Mouse (Mus musculus): Measurements from ENCODE around the gene Cnppd1. TPM values are rescaled to one million over a fixed set of nuclear protein-coding genes. Genes with fewer than 3 reads are reported as not detected.

Cnppd1 gene
- polyA plus RNA-seq, 1 experiment from 2014 or later = 42.4 TPM

DNA sequence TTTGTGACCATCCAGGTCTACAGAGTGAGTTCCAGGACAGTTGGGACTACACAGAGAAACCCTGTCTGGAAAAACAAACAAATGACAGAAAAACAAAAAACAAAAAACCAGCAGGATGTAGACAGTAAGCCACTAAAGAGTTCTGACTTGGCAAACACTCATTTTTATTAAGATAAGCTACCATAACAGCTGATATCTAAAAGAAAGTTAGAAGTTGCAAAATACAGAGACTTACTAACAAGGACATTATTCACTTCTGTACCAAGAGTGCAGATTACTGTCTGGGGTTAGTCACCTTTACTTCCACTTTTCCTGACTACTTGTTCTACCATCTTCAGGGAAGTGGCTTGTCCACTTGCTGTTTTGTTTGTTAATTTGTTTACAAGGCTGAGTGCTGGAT, 16.5 kb upstream of the Cnppd1 start:
- Histone ChIP-seq H3K9me3 (ENCODE audit: control insufficient read depth, low read length) (no peaks in the 10 kb centered on the region), H3K4me3 (replicated peaks; ENCODE audit: low read length) (no peak overlapping the region), H3K4me2 (replicated peaks) (no peak overlapping the region), H3K27ac (no peak overlapping the region), H3K27me3 (ENCODE audit: control insufficient read depth, insufficient read depth, low read length) (no peaks in the 10 kb centered on the region), H3K9ac (no peak overlapping the region), H3K36me3 (replicated peaks; ENCODE audit: control insufficient read depth, insufficient read depth) (no peaks in the 10 kb centered on the region), H3K4me1 (replicated peaks; ENCODE audit: control insufficient read depth, insufficient read depth, low read length) (no peaks in the 10 kb centered on the region)
- ATAC-seq (ENCODE audit: low FRiP score) (no peak), DNase-seq (ENCODE audit: low spot score) (no peak)

DNA sequence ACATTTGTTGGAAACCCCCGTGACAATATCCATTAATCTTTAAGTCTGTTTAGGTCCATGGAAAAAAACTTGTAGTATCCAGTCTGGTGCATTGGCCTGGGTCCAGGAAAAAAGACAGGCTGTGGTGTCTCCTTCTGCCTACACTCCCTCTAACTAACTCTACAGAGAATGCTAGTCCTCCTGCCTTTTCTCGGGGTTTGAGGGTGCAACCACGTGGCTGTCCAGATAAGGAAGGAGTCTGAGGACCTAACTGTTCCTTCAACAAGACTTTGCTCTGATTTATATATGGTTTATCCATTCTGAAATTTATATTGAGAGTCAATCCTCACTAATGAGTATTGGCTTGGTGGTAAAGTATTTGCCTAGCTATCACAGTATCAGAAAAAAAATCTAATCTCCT, 13.3 kb upstream of the Cnppd1 start:
- H3K9me3 ChIP-seq (ENCODE audit: control insufficient read depth, low read length) = no peaks in the 10 kb centered on the region
- H3K9ac ChIP-seq = no peak overlapping the region
- H3K27ac ChIP-seq = no peak overlapping the region
- DNase-seq (ENCODE audit: low spot score) (no peak), ATAC-seq (ENCODE audit: low FRiP score) (no peak)
- H3K4me2 ChIP-seq (replicated peaks) = no peak overlapping the region
- H3K36me3 ChIP-seq (replicated peaks; ENCODE audit: control insufficient read depth, insufficient read depth) = no peaks in the 10 kb centered on the region
- no peaks in the 10 kb centered on the region for H3K4me1 ChIP-seq (replicated peaks; ENCODE audit: control insufficient read depth, insufficient read depth, low read length)
- WGBS = 74% methylated on average over 3 of the region's 3 CpGs
- no peak overlapping the region for H3K4me3 ChIP-seq (replicated peaks; ENCODE audit: low read length)
- no peaks in the 10 kb centered on the region for H3K27me3 ChIP-seq (ENCODE audit: control insufficient read depth, insufficient read depth, low read length)

DNA sequence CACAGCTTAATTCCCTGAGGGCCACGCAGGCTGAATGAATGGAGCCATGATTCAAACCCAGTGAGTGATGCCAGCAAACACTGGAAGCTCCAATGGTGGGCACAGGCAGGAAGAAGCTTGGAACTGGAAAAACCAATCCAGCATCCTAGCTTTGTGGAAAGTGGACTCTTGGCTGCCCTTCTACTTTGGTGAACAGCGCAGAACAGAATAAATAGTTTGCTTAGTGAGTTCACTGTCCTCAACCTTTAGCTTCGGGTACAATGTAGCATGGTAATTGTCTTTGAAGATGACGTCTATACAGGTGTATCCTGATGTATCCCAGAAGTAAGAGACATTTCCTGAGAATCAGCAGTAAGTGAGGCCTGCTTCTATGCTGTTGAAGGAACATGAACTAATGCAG, 6.2 kb upstream of the Cnppd1 start:
- no peaks in the 10 kb centered on the region for H3K9me3 ChIP-seq (ENCODE audit: control insufficient read depth, low read length)
- WGBS = 94% methylated on average over 4 of the region's 4 CpGs
- ATAC-seq (ENCODE audit: low FRiP score) (no peak), DNase-seq (ENCODE audit: low spot score) (no peak)
- H3K4me1 ChIP-seq (replicated peaks; ENCODE audit: control insufficient read depth, insufficient read depth, low read length) = peaks cover 8% of the 10 kb centered on the region
- no peak overlapping the region for H3K4me3 ChIP-seq (replicated peaks; ENCODE audit: low read length)
- no peaks in the 10 kb centered on the region for H3K27me3 ChIP-seq (ENCODE audit: control insufficient read depth, insufficient read depth, low read length)
- peaks cover 59% of the 10 kb centered on the region for H3K36me3 ChIP-seq (replicated peaks; ENCODE audit: control insufficient read depth, insufficient read depth)
- H3K27ac ChIP-seq = no peak overlapping the region
- H3K4me2 ChIP-seq (replicated peaks) = no peak overlapping the region
- H3K9ac ChIP-seq = no peak overlapping the region

DNA sequence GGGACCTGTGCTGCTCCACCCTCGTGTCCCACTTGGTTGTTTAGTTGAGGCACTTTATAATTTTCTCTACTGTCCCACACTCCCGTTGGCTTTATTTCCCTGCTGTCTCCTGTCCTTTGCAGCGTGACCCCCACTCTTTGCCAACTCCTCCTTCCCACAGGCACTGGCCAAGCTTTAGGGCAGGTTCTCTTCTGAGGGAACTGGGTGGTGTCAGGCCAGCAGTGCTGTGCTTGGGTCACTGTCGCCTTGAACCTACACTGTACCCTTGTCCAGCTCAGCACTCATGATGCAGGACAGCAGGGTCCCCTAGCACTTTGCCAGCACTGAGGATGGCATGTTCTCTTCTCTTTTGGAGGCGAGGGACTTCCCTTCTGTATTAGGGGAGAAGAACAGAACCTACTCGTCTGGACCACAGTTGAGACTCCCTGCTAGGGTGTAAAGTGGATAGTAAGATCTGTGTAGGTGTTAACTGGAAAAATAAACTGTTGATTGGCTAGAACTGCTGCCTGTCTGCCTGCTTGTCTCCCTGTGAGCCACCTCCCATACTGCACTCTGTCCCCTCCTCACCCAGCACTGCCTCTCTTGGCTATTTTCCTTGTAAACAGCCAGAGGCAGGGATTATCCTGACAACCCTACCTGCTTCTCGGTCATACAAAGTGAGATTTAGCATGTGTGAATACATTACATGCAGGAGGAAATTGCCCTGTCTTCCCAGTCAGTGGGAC, 5.1 kb upstream of the Cnppd1 start:
- ATAC-seq (ENCODE audit: low FRiP score) = no peak
- WGBS = 85% methylated on average over 7 of the region's 7 CpGs
- Histone ChIP-seq H3K4me3 (replicated peaks; ENCODE audit: low read length) (no peak overlapping the region), H3K4me1 (replicated peaks; ENCODE audit: control insufficient read depth, insufficient read depth, low read length) (peaks cover 11% of the 10 kb centered on the region), H3K36me3 (replicated peaks; ENCODE audit: control insufficient read depth, insufficient read depth) (peaks cover 59% of the 10 kb centered on the region), H3K9me3 (ENCODE audit: control insufficient read depth, low read length) (no peaks in the 10 kb centered on the region), H3K9ac (no peak overlapping the region), H3K4me2 (replicated peaks) (no peak overlapping the region), H3K27ac (no peak overlapping the region), H3K27me3 (ENCODE audit: control insufficient read depth, insufficient read depth, low read length) (no peaks in the 10 kb centered on the region)
- no peak for DNase-seq (ENCODE audit: low spot score)

DNA sequence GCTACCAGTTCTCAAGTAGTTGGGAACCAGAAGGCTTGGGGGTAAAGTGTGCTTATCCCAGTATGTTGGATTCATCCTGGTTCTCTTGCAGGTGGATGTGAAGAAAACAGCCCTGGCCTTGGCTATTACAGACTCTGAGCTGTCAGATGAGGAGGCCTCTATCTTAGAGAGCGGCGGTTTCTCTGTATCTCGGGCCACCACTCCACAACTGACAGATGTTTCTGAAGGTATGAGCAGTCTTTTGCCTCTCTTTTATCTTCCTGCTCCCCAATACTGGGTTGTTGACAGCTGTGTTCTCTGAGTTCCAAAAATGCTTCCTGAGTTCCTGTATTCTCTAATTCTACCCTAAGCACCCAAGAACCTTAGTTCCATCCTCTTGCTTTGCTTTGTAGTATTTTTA, 3.1 kb upstream of the Cnppd1 start:
- ATAC-seq (ENCODE audit: low FRiP score) = no peak
- no peak overlapping the region for H3K4me2 ChIP-seq (replicated peaks)
- no peak overlapping the region for H3K9ac ChIP-seq
- no peak overlapping the region for H3K27ac ChIP-seq
- DNase-seq (ENCODE audit: low spot score) = no peak
- WGBS = 92% methylated on average over 3 of the region's 3 CpGs
- H3K4me3 ChIP-seq (replicated peaks; ENCODE audit: low read length) = no peak overlapping the region
- H3K36me3 ChIP-seq (replicated peaks; ENCODE audit: control insufficient read depth, insufficient read depth) = peaks cover 59% of the 10 kb centered on the region
- no peaks in the 10 kb centered on the region for H3K9me3 ChIP-seq (ENCODE audit: control insufficient read depth, low read length)
- H3K4me1 ChIP-seq (replicated peaks; ENCODE audit: control insufficient read depth, insufficient read depth, low read length) = peaks cover 19% of the 10 kb centered on the region
- no peaks in the 10 kb centered on the region for H3K27me3 ChIP-seq (ENCODE audit: control insufficient read depth, insufficient read depth, low read length)

DNA sequence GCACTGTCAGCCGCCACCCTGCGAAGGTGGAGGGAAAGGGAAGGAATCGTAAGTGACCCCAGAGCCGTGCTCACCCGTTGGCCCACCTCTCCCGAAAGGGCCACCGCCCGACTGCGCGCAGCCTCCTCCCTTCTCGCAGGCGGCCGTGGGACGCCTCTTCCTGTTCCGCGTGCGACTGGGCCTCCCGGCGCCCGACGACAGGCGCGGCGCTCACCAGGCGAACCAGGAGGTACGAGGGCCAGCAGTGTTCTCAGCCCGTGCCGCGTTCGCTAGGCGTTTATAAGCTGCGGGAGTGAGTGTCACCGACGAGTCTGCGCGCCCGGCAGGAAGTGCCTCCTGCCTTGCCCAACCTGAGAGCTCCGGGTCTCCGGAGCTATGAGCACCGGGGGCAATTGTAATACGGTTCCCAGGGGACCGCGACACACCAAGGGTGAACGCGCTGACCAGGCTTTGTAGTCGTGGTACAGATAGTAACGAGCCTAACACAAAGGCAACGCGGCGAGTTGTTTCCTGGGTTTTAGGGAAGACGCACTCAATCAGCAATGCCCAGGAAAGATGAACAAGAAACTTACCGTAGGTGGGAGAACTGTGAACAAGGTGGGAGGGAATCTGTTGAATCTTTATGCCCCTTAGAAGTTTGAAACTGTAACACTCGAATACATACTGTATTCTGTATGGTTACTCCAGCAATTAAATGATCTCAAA, 873 bp downstream of the Cnppd1 start:
- Histone ChIP-seq H3K4me1 (replicated peaks; ENCODE audit: control insufficient read depth, insufficient read depth, low read length) (peaks cover 22% of the 10 kb centered on the region), H3K4me3 (replicated peaks; ENCODE audit: low read length) (peak overlapping the region; percentile 85), H3K27me3 (ENCODE audit: control insufficient read depth, insufficient read depth, low read length) (no peaks in the 10 kb centered on the region), H3K27ac (peak overlapping the region; percentile 96), H3K4me2 (replicated peaks) (peak overlapping the region; percentile 82), H3K9me3 (ENCODE audit: control insufficient read depth, low read length) (no peaks in the 10 kb centered on the region), H3K36me3 (replicated peaks; ENCODE audit: control insufficient read depth, insufficient read depth) (peaks cover 57% of the 10 kb centered on the region), H3K9ac (peak overlapping the region; percentile 96)
- ATAC-seq (ENCODE audit: low FRiP score) (0 out of 2 replicates have a peak, but pooled peaks have one; percentile 9), DNase-seq (ENCODE audit: low spot score) (peak; percentile 38)
- under 1% methylated on average over 53 of the region's 53 CpGs for WGBS

DNA sequence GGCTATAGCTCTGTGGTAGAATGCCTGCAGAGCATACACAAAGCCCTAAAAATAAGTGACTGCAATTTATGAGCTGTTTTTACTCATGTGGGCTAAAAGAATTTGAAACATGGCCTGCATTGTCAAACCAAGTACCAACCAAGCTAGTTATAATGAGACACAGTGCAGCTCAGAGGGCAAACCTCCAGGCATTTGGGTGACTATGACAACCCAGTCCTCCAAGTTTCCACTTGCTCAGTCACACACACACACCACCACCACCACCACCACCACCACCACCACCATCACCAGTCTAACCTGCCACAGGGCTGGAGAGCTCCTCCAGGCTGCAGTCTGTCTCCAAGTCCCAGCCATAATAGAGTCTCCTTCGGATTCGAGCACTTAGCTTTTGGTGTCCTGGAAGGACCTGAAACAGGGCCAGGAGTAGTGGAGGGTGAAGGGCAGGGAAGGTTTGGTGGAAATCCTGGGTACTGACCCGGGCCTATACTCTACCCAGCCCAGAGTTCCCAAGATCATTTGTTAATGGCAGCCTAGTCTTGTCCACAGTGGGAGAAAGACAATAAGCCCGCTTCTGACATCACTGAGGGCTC, 1.8 kb downstream of the Cnppd1 start:
- H3K27ac ChIP-seq = peak overlapping the region; percentile 96; the same call in 1 of the 2 replicates
- H3K9me3 ChIP-seq (ENCODE audit: control insufficient read depth, low read length) = no peaks in the 10 kb centered on the region
- H3K4me2 ChIP-seq (replicated peaks) = peak overlapping the region; percentile 82
- H3K9ac ChIP-seq = peak overlapping the region; percentile 96
- WGBS = 56% methylated on average over 4 of the region's 4 CpGs
- H3K36me3 ChIP-seq (replicated peaks; ENCODE audit: control insufficient read depth, insufficient read depth) = peaks cover 57% of the 10 kb centered on the region
- no peak for DNase-seq (ENCODE audit: low spot score)
- H3K4me1 ChIP-seq (replicated peaks; ENCODE audit: control insufficient read depth, insufficient read depth, low read length) = peaks cover 22% of the 10 kb centered on the region
- H3K27me3 ChIP-seq (ENCODE audit: control insufficient read depth, insufficient read depth, low read length) = no peaks in the 10 kb centered on the region
- H3K4me3 ChIP-seq (replicated peaks; ENCODE audit: low read length) = peak overlapping the region; percentile 85
- ATAC-seq (ENCODE audit: low FRiP score) = no peak

GRCm38 (mm10) chr1:75138448-75138847, 4.1 kb downstream of the Cnppd1 start:
- Histone ChIP-seq H3K9me3 (ENCODE audit: control insufficient read depth, low read length) (no peaks in the 10 kb centered on the region), H3K27me3 (ENCODE audit: control insufficient read depth, insufficient read depth, low read length) (no peaks in the 10 kb centered on the region), H3K27ac (no peak overlapping the region), H3K36me3 (replicated peaks; ENCODE audit: control insufficient read depth, insufficient read depth) (peaks cover 47% of the 10 kb centered on the region), H3K4me1 (replicated peaks; ENCODE audit: control insufficient read depth, insufficient read depth, low read length) (peaks cover 11% of the 10 kb centered on the region), H3K4me2 (replicated peaks) (no peak overlapping the region), H3K9ac (no peak overlapping the region), H3K4me3 (replicated peaks; ENCODE audit: low read length) (no peak overlapping the region)
- 93% methylated on average over 2 of the region's 2 CpGs for WGBS
- ATAC-seq (ENCODE audit: low FRiP score) (no peak), DNase-seq (ENCODE audit: low spot score) (no peak)

DNA sequence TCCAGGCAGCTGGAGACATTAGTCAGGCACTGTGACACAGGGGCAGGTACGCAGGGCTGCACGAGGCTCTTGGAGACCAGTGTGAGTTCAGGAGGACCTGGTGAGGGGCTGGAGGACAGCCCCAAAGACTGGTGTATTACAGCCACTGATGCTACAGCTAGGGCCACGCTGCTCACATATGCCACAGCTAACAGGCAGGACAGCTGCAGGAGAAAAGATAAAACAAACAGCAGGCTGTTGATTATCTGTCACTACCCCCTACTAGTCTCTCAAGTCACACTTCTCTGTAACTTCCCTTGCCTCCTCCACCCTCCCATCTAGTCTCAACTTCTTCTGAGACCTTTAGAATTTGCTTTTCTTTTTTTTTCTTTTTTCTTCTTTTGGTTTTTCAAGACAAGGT, 5.8 kb downstream of the Cnppd1 start:
- Histone ChIP-seq H3K4me3 (replicated peaks; ENCODE audit: low read length) (no peak overlapping the region), H3K4me1 (replicated peaks; ENCODE audit: control insufficient read depth, insufficient read depth, low read length) (peaks cover 9% of the 10 kb centered on the region), H3K4me2 (replicated peaks) (no peak overlapping the region), H3K9ac (no peak overlapping the region), H3K36me3 (replicated peaks; ENCODE audit: control insufficient read depth, insufficient read depth) (peaks cover 47% of the 10 kb centered on the region), H3K27me3 (ENCODE audit: control insufficient read depth, insufficient read depth, low read length) (no peaks in the 10 kb centered on the region), H3K9me3 (ENCODE audit: control insufficient read depth, low read length) (no peaks in the 10 kb centered on the region), H3K27ac (no peak overlapping the region)
- no peak for ATAC-seq (ENCODE audit: low FRiP score)
- no peak for DNase-seq (ENCODE audit: low spot score)
- WGBS = 91% methylated on average over 3 of the region's 3 CpGs

Data from hindbrain, embryonic 14.5 days (tissue).